Mouse (Mus musculus) heart, embryonic 11.5 days (tissue): Measurements from ENCODE around the gene Npy5r. TPM values are rescaled to one million over a fixed set of nuclear protein-coding genes. Genes with fewer than 3 reads are reported as not detected.
A peak's percentile ranks its signal among the peaks of the same experiment; 100 is the strongest.

Experiments
- ATAC-seq: fragments of 200-750 bp; cut with Nextera tagmentation; replicated peaks from 2 replicates; pipeline ENCODE4 v1.8.0; 2017; ENCODE audit warnings: moderate library complexity; ENCODE audit not compliant: insufficient number of reproducible peaks, low FRiP score, low TSS enrichment
- H3K27ac ChIP-seq: fragments of 300-500 bp; sonication (generic); 2 replicates; pipeline ENCODE4 v1.5.1; 2014; ENCODE audit warnings: mild to moderate bottlenecking, low read depth, low read length
- H3K27me3 ChIP-seq: fragments of 300-500 bp; sonication (generic); 2 replicates; pipeline ENCODE4 v1.6.1; 2014; ENCODE audit warnings: mild to moderate bottlenecking, low read length, mixed read lengths; ENCODE audit not compliant: control insufficient read depth, insufficient read depth
- H3K36me3 ChIP-seq: fragments of 300-500 bp; sonication (generic); 2 replicates; pipeline ENCODE4 v1.6.1; 2014; ENCODE audit warnings: mild to moderate bottlenecking, low read length, moderate library complexity, mixed read lengths; ENCODE audit not compliant: control insufficient read depth, insufficient read depth
- H3K4me1 ChIP-seq: fragments of 300-500 bp; sonication (generic); 2 replicates; pipeline ENCODE4 v1.6.1; 2014; ENCODE audit warnings: low read length; ENCODE audit not compliant: control insufficient read depth, insufficient read depth
- H3K4me2 ChIP-seq: fragments of 300-500 bp; sonication (generic); 2 replicates; pipeline ENCODE4 v1.6.1; 2014; ENCODE audit warnings: mild to moderate bottlenecking, moderate library complexity
- H3K4me3 ChIP-seq: fragments of 300-500 bp; sonication (generic); 2 replicates; pipeline ENCODE4 v1.5.1; 2014; ENCODE audit warnings: low read depth, low read length
- H3K9ac ChIP-seq: fragments of 300-500 bp; sonication (generic); 2 replicates; pipeline ENCODE4 v1.6.1; 2014; ENCODE audit warnings: mild to moderate bottlenecking, low read depth, low read length, moderate library complexity
- H3K9me3 ChIP-seq: fragments of 300-500 bp; sonication (generic); replicated peaks from 2 replicates; pipeline ENCODE4 v1.6.1; 2016; ENCODE audit warnings: low read length; ENCODE audit not compliant: control insufficient read depth
- WGBS: fragments of 180-500 bp; shearing (Covaris S2); extraction: QIAGEN DNeasy Blood & Tissue Kit; methylation state at CpG from one replicate; pipeline ENCODE4 v1.1.7; 2014; ENCODE audit not compliant: insufficient replicate concordance; 5-methylcytosine and 5-hydroxymethylcytosine counted together
- polyA plus RNA-seq: library from polyadenylated mRNA; unstranded; fragments of >200 nt; fragmentation: Nextera tagmentation; extraction: Ambion mirVana; gene quantifications from 2 replicates; pipeline ENCODE4 v1.2.1, GENCODE M21; 2014

Gene Npy5r
- polyA plus RNA-seq, 1 experiment from 2014 or later = not detected

DNA sequence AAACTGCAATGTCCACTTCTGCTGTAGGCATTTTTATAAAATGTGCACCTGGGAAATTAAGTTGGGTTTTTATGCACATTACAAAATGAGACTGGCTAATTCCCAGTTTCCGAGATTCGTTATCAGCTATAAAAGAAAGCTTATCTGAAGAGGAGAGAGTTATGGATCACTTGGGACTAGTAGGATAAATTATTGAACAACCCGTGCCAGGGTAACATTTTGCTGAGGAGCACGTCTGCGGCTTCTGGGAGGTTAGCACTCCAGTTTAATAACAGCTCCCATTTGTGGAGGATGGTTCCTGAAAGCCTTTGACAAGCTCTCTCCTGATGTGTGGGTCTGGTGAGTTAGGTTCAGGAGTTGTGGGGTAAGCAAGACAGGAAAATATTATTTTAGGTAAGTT, 2.5 kb upstream of the Npy5r start:
- no peak for ATAC-seq

DNA sequence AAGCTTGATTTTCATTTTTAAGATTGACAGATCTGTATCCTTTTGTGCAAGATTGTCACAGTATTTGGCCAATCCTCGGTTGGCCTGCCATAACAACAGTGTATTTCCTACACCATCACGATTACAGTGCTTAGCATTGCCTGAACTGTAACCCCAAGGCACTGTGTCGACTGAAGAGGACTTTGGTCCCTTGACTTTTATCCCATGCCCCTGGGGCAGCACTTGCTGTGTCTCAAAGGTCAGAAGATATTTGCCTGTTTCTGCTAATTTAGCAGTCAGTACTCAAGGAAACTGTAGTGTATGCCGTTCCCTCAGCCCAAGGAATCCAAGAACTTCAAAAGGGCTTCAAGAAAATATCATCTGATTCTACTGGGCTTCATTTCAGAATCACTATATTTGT, 871 bp upstream of the Npy5r start:
- H3K9me3 ChIP-seq = no peaks in the 10 kb centered on the region
- H3K9ac ChIP-seq = no peak overlapping the region
- H3K4me3 ChIP-seq = no peak overlapping the region
- no peak overlapping the region for H3K27ac ChIP-seq
- no peak for ATAC-seq
- H3K4me1 ChIP-seq = no peaks in the 10 kb centered on the region
- no peaks in the 10 kb centered on the region for H3K36me3 ChIP-seq
- H3K27me3 ChIP-seq = peaks cover 21% of the 10 kb centered on the region
- WGBS = 57% methylated on average over 4 of the region's 4 CpGs
- H3K4me2 ChIP-seq = no peak overlapping the region

More for the DNA sequence above, 2.5 kb upstream of the Npy5r start:
- H3K9me3 ChIP-seq = no peaks in the 10 kb centered on the region
- no peak overlapping the region for H3K27ac ChIP-seq
- no peak overlapping the region for H3K9ac ChIP-seq
- WGBS = 78% methylated on average over 5 of the region's 5 CpGs
- H3K4me2 ChIP-seq = no peak overlapping the region
- no peaks in the 10 kb centered on the region for H3K4me1 ChIP-seq
- no peaks in the 10 kb centered on the region for H3K36me3 ChIP-seq
- peaks cover 21% of the 10 kb centered on the region for H3K27me3 ChIP-seq
- H3K4me3 ChIP-seq = no peak overlapping the region

DNA sequence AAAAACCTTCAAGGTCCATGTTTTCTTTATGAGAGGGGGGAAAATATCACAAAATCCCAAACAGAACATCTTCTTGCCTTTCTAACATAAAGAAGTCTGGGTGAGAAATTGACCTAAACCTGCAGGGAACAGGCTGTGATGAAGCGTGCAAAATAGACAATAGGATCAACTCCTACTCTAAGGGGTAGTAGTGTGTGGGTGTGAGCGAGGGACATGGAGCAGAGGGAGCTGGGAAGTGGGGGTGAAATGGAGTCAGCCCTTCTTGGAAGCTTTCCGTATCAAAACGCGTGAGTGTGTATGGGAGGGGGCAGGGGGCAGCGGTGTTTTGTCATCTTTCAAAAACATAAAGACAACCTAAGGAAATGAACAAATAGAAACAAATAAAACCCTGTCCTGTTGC, 467 bp upstream of the Npy5r start:
- ATAC-seq = no peak
- Histone ChIP-seq H3K4me2 (peak overlapping the region; percentile 88), H3K27me3 (peaks cover 21% of the 10 kb centered on the region), H3K9me3 (no peaks in the 10 kb centered on the region), H3K9ac (no peak overlapping the region), H3K4me3 (peak overlapping the region; percentile 47), H3K27ac (no peak overlapping the region), H3K36me3 (no peaks in the 10 kb centered on the region), H3K4me1 (no peaks in the 10 kb centered on the region)
- WGBS = 39% methylated on average over 6 of the region's 6 CpGs

DNA sequence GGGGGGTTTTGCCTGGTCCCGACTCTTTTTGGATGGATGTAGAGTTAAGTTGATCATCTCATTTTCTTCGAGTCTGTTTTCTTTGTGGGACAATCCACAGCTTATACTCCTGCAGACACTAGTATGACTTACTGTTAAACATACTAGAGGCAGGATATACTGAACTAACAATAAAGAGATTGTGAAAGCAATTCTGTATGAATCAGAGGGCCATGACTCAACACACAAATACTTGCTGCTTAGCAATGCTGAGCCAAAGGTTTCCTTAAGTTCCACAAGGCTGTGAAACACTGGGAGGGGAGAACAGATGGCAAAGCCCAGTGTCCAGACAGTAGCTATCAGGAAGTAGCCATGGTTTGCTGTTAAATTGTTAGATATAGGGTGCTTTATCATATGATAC, 6.7 kb downstream of the Npy5r start:
- H3K27ac ChIP-seq = no peak overlapping the region
- no peak overlapping the region for H3K4me3 ChIP-seq
- 75% methylated on average over 2 of the region's 2 CpGs for WGBS
- H3K9ac ChIP-seq = no peak overlapping the region
- H3K4me1 ChIP-seq = no peaks in the 10 kb centered on the region
- H3K9me3 ChIP-seq = no peaks in the 10 kb centered on the region
- H3K36me3 ChIP-seq = no peaks in the 10 kb centered on the region
- ATAC-seq = no peak
- no peaks in the 10 kb centered on the region for H3K27me3 ChIP-seq
- no peak overlapping the region for H3K4me2 ChIP-seq

DNA sequence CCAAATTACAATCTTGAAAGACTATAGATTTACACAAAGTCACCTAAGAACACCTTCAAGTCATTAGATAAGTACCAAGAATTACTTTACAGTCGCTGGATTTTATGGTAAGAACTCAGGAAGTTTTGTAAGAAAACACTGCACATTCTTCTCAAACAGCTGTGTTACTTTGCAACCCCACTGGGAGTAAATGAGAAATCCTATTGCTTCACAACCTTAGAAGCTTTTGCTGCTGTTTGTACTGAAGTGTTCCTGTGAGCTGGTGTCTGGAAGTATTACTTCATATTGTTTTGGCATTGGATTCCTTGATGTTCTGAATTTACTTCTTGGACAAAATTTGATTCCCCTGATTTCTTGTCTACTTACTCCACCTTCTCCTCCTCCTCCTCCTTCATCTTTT, 57.2 kb downstream of the Npy5r start:
- Histone ChIP-seq H3K4me3 (no peak overlapping the region), H3K4me2 (no peak overlapping the region), H3K36me3 (no peaks in the 10 kb centered on the region), H3K27me3 (no peaks in the 10 kb centered on the region), H3K9me3 (no peaks in the 10 kb centered on the region), H3K4me1 (no peaks in the 10 kb centered on the region), H3K9ac (no peak overlapping the region), H3K27ac (no peak overlapping the region)
- WGBS = 57% methylated on average over 1 of the region's 1 CpGs
- no peak for ATAC-seq

Other genes with a start within 250 kb of the Npy5r start
- 8.9 and 10.2 TPM in 2 replicates for gene Tma16, start 201.6 kb downstream of the Npy5r start, polyA plus RNA-seq
- gene Tktl2, start 176.4 kb downstream of the Npy5r start, polyA plus RNA-seq = not detected in 2 replicates
- 1.4 and 1.6 TPM in 2 replicates for gene Npy1r, start 9.1 kb upstream of the Npy5r start, polyA plus RNA-seq
- gene Naf1, start 172.1 kb upstream of the Npy5r start, polyA plus RNA-seq = 3.1 and 3.4 TPM in 2 replicates